Mouse (Mus musculus) liver, adult 2 months (tissue): ENCODE data around the gene Gls.

Source experiments
- CTCF ChIP-seq: fragments of 200-500 bp; IDR thresholded peaks from 2 replicates; pipeline ENCODE4 v1.5.1; 2011; ENCODE audit warnings: low read depth, low read length, control low read depth
- POLR2A ChIP-seq: fragments of 200-500 bp; IDR thresholded peaks from 2 replicates; pipeline ENCODE4 v1.6.1; 2011; ENCODE audit warnings: low read length, control low read depth; ENCODE audit not compliant: insufficient read depth; ENCODE audit errors: extremely low read depth

- TF ChIP-seq POLR2A = no peak
- no peak for TF ChIP-seq CTCF
Observed at GRCm38 (mm10) chr1:52140534-52140933, 92.5 kb downstream of the Gls start.
